Mouse (Mus musculus): ENCODE measurements around the gene Per2.

- TF ChIP-seq ZNF384 (IDR thresholded peaks at IDR 0.05; ENCODE audit: low read depth, low read length) (no peak), ZC3H11A (IDR thresholded peaks at IDR 0.05; ENCODE audit: borderline replicate concordance, low read depth, low read length) (no peak), CHD2 (IDR thresholded peaks at IDR 0.05; ENCODE audit: low read depth, low read length) (no peak), MAFK (IDR thresholded peaks at IDR 0.05; ENCODE audit: insufficient read depth, low read depth, low read length) (no peak)
Measured at GRCm38 (mm10) chr1:91437573-91437972, 21.6 kb downstream of the Per2 start.
